Mouse (Mus musculus) ES-E14 (cell line): ENCODE data around the gene Nlrp4c. TPM values are rescaled to one million over a fixed set of nuclear protein-coding genes. Genes with fewer than 3 reads are reported as not detected.

Experiments
- DNase-seq: peaks from one replicate; pipeline ENCODE4 v3.0.0-alpha.2; 2013; ENCODE audit warnings: low read depth, low spot score
- H3K27ac ChIP-seq: 2 replicates; pipeline ENCODE4 v1.5.1; 2012; ENCODE audit warnings: low read depth, mild to moderate bottlenecking, low read length, moderate library complexity, mixed read lengths; ENCODE audit not compliant: poor library complexity, insufficient read depth, severe bottlenecking
- H3K36me3 ChIP-seq: 2 replicates; pipeline ENCODE4 v1.6.1; 2012; ENCODE audit warnings: mild to moderate bottlenecking, low read length, moderate library complexity, mixed read lengths; ENCODE audit not compliant: control insufficient read depth, poor library complexity, insufficient read depth, severe bottlenecking
- H3K4me1 ChIP-seq, 2 experiments: fragments of 150-350 bp in 1 of 2; sonication (generic) in 1 of 2; 2 replicates each; pipeline ENCODE4 v1.6.1; 2012; ENCODE audit warnings: low read length in 2 of 2, mild to moderate bottlenecking in 1 of 2, mixed read lengths in 1 of 2; ENCODE audit not compliant: control insufficient read depth in 2 of 2, insufficient read depth in 2 of 2, poor library complexity in 1 of 2
- H3K4me3 ChIP-seq, 2 experiments: fragments of 150-350 bp in 1 of 2; sonication (generic) in 1 of 2; 2 replicates each; pipeline ENCODE4 v1.5.1; 2012; ENCODE audit warnings: low read length in 2 of 2, low read depth in 1 of 2, mild to moderate bottlenecking in 1 of 2, mixed read lengths in 1 of 2; ENCODE audit not compliant: insufficient read depth in 1 of 2, poor library complexity in 1 of 2, severe bottlenecking in 1 of 2
- H3K9ac ChIP-seq: 2 replicates; pipeline ENCODE4 v1.6.1; 2012; ENCODE audit warnings: low read depth, mild to moderate bottlenecking, low read length, mixed read lengths; ENCODE audit not compliant: poor library complexity, insufficient read depth, severe bottlenecking
- H3K9me3 ChIP-seq: fragments of 150-350 bp; sonication (generic); 2 replicates; pipeline ENCODE4 v1.6.1; 2012; ENCODE audit warnings: low read depth, mild to moderate bottlenecking, low read length; ENCODE audit not compliant: control insufficient read depth, insufficient read depth
- CHD2 ChIP-seq: IDR thresholded peaks from 2 replicates; pipeline ENCODE4 v1.6.1; 2014; ENCODE audit warnings: mild to moderate bottlenecking, low read depth, low read length, inconsistent platforms
- HCFC1 ChIP-seq: IDR thresholded peaks from 2 replicates; pipeline ENCODE4 v1.6.1; 2012; ENCODE audit warnings: low read length, inconsistent platforms, borderline replicate concordance; ENCODE audit not compliant: insufficient read depth
- MAFK ChIP-seq: IDR thresholded peaks from 2 replicates; pipeline ENCODE4 v1.6.1; 2014; ENCODE audit warnings: mild to moderate bottlenecking, low read depth, low read length, inconsistent platforms; ENCODE audit not compliant: insufficient read depth
- ZC3H11A ChIP-seq: IDR thresholded peaks from 2 replicates; pipeline ENCODE4 v1.6.1; 2012; ENCODE audit warnings: low read depth, mild to moderate bottlenecking, inconsistent platforms, low read length, borderline replicate concordance
- ZNF384 ChIP-seq: IDR thresholded peaks from 2 replicates; pipeline ENCODE4 v1.6.1; 2012; ENCODE audit warnings: low read depth, low read length, inconsistent platforms
- in situ Hi-C, 2 experiments: fragments of 600-800 bp; cut with MboI; formaldehyde crosslinking; loops; one replicate each; pipeline ENCODE4 v1.15.1; 2025; ENCODE audit warnings: low sequenced_read_pairs in 2 of 2, inconsistent platforms in 1 of 2; ENCODE audit not compliant: unreplicated experiment in 2 of 2
- total RNA-seq: library from RNA; depleted of rRNA; stranded (reverse); fragments of 300-350 nt; gene quantifications from 2 replicates; pipeline ENCODE4 v1.2.3, GENCODE M21; 2012; rRNA removed

The Nlrp4c gene
- total RNA-seq, 1 experiment = 5.5 TPM

DNA sequence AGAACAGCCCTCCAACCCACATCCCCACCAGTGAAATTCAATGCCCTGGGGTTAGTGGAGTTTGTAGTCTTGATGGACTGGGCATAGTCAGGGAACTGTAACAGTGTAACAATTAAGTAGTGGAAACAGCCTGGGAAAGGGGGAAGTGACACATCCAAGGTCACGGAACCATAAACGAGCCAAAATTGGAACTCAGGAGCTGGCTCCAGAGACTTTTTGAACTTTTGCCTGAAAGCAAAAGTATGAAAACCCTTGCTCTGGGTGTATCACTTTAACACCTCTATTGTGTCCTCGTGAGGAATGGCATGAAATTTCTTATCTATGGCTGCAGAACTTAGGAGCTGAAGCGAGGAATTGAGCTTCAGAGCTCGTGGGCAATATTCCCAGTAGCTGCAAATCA is 109.2 kb downstream of the Nlrp4c start:
- in situ Hi-C loops = no loop called here
- TF ChIP-seq ZC3H11A = no peak
- no peak for TF ChIP-seq MAFK
- TF ChIP-seq ZNF384 = no peak
- no peak for TF ChIP-seq HCFC1
- no peak for TF ChIP-seq CHD2
- peak overlapping the region in 1 of 2 experiments; percentile 96; a peak in 1 of 4 replicates for H3K4me3 ChIP-seq
- H3K27ac ChIP-seq = no peak overlapping the region
- H3K9me3 ChIP-seq = no peaks in the 10 kb centered on the region
- H3K36me3 ChIP-seq = no peaks in the 10 kb centered on the region
- H3K4me1 ChIP-seq = peaks cover 1 to 2% of the 10 kb centered on the region in 2 experiments; a peak in 2 of 4 replicates
- DNase-seq = no peak
- H3K9ac ChIP-seq = peak overlapping the region; percentile 94; the same call in 1 of the 2 replicates

Other genes starting within 250 kb of the Nlrp4c start
- gene Vmn1r63, start 239.7 kb upstream of the Nlrp4c start, total RNA-seq = not detected in 2 replicates
- not detected in 2 replicates for gene Vmn1r64, start 160.6 kb upstream of the Nlrp4c start, total RNA-seq
- not detected in 2 replicates for gene Vmn1r65, start 34.2 kb upstream of the Nlrp4c start, total RNA-seq
- 20.9 and 29.0 TPM in 2 replicates for gene Zfp787, start 110.8 kb downstream of the Nlrp4c start, total RNA-seq
- gene Zfp444, start 127.1 kb downstream of the Nlrp4c start, total RNA-seq = 16.6 and 21.6 TPM in 2 replicates
- gene Galp, start 151.9 kb downstream of the Nlrp4c start, total RNA-seq = not detected in 2 replicates
- gene Zscan5b, start 177.1 kb downstream of the Nlrp4c start, total RNA-seq = 2.1 and 3.3 TPM in 2 replicates
- gene Epp13, start 207.5 kb downstream of the Nlrp4c start, total RNA-seq = 9.7 and 12.4 TPM in 2 replicates
- gene Zfp667, start 241.4 kb downstream of the Nlrp4c start, total RNA-seq = 2.3 and 3.2 TPM in 2 replicates